Mouse (Mus musculus): ENCODE measurements around the gene Gm20696.

DNA sequence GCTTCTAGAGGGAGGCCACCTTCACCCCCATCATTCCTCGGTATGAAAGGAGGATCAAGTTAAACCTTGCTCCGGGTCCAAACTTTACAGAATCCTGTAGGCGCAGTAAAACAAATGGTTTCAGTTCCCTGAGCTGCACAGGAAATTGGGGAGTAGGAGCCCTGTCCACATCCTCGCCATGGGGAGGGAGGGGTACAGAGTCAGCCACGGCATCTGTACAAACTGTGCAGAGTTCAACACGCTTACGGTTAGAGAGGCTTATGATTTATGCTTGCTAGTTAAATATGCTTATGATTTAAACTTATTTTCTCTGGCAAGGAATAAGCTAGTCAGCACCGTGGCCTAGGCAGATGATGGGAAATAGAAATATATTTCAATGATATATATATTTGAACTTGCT is 47.1 kb downstream of the Gm20696 start:
- TF ChIP-seq POLR2A (IDR thresholded peaks at IDR 0.05; ENCODE audit: borderline replicate concordance, control insufficient read depth, low read depth, low read length) (no peak), CTCF (IDR thresholded peaks at IDR 0.05; ENCODE audit: control insufficient read depth, insufficient read depth, low read length) (no peak)
